Mouse (Mus musculus) liver, embryonic 14.5 days (tissue): ENCODE data around the gene Fam81a.

Experiments used
- CTCF ChIP-seq: IDR thresholded peaks from 2 replicates; pipeline ENCODE4 v1.5.1; 2016; ENCODE audit warnings: antibody characterized with exemption, low read depth, control low read depth
- EP300 ChIP-seq: IDR thresholded peaks from 2 replicates; pipeline ENCODE4 v1.6.1; 2016; ENCODE audit warnings: antibody characterized with exemption, low read depth

DNA sequence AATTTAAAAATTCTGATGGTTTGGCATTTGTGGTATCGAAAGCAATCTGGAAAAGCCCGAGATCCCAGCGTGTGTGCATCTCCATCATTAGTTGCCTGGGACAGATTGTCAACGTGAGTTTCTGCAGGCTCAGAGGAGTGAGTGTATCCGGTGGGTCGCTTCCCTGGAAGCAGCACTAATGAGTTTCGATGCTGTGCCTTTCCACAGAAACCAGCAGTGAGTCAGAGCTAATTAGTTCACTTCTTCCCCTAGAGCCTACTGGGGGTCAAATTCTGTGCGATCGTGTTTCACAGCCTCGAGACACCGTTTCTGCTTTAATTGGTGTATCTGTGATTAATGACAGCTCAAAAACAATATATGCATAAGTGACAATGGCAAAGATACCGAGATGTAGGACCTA lies 39.4 kb upstream of the Fam81a start:
- TF ChIP-seq CTCF (no peak), EP300 (no peak)
